Mouse (Mus musculus) megakaryocyte, embryonic 14.5 days (primary cell): ENCODE data around the gene Itgb5.

ENCODE experiments used
- FLI1 ChIP-seq: IDR thresholded peaks from 2 replicates; pipeline ENCODE4 v1.6.1; 2012; ENCODE audit warnings: low read length, inconsistent platforms, mixed read lengths
- GATA1 ChIP-seq: IDR thresholded peaks from 3 replicates; pipeline ENCODE4 v1.6.1; 2012; ENCODE audit warnings: mixed read lengths, low read length, inconsistent platforms, borderline replicate concordance

DNA sequence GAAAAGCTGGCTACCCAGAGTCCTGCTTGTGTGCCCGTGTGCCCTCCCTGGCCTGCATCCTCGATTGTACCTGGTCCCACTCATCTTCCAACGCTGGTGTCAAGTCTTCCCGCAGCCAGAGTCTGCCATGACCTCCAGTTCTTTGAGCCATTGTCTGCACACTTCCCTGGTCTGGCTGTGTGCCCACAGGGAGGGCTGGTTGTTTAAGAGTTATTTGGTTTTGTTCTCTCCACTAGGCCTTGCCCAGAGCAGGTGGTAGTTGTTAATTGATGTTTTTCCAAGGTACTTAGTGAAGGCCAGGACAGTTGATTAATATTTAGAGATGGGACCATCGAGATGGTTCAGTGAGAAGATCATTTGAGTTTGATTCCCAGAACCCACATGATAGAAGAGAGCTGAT is 54.7 kb downstream of the Itgb5 start:
- TF ChIP-seq GATA1 (no peak), FLI1 (no peak)
